Mouse (Mus musculus) adrenal gland, postnatal 4 days (tissue): ENCODE data around the gene Kbtbd12. TPM values are rescaled to one million over a fixed set of nuclear protein-coding genes. Genes with fewer than 3 reads are reported as not detected.

Experiments used
- DNase-seq, 2 experiments: peaks; one replicate each; pipeline ENCODE4 v3.0.0; 2021 to 2022; ENCODE audit warnings: low spot score in 2 of 2, mixed read lengths in 2 of 2
- total RNA-seq, 2 experiments: library from RNA; stranded (reverse); gene quantifications; 2 replicates each; pipeline ENCODE4 v1.2.3; 2021

The Kbtbd12 gene
- total RNA-seq, 2 experiments from 2014 or later = 0.45 to 1.3 TPM

DNA sequence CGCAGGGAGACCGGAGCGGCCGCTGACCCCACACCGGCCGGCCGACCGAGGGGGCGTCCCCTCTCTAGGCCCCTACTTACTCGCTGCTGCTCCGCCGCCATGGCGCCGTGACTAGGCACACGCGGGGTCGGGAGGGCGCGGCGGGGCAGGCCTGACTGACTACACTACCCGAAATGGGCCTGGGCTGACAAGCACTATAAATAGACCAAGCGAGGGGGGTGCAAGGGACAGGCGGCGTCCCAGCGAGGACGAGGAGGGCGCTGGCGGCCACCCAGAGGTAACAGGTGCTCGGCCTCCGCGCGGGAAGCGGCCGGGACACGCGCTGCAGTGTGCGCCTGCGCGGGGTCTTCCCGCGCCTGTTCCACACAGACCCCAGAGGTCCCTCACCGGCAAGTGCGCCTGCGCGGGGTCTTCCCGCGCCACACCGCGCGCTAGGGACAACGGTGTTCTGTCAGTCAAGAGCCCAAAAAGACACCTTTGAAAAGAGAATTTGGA is 10.4 kb downstream of the Kbtbd12 start:
- DNase-seq = peak; percentile 9 to 21

DNA sequence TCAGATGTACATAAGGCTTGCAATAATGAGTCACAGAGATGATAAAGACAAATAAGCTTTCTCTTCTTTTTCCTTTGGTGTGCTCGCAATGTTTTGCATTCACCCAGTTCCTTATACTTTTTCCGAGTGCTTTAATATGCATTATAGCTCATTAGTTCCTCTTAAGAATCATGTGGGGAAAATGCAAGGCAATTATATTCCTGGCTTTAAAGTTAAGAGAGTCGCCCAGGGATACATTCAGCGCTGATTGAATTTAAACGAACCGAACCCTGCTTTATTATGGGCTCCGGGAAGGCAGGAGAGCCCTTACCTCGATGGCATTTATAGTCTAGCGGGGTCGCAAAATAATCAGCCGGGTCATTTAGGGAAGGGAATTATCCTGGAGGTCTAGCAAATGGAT is 10.8 kb downstream of the Kbtbd12 start:
- DNase-seq = no peak

DNA sequence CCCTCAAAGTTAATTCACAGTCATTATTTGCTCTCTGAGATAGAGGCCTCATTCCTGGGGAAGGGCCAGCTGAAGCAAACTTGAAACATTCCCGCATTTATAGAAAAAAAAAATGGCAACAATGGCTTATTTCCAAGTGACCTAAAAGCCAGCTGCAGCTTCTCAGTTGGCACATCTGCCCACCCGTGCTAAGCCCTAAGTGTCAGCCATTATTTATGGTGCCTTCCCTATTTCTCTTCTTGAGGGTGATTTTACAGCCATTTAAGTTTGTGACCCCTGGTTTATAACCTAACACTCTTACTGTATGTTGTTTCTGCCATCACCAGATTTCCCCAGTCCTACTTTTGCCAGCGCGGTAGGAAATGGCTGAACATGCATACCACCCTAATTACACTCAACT is 11.3 kb downstream of the Kbtbd12 start:
- DNase-seq = no peak

DNA sequence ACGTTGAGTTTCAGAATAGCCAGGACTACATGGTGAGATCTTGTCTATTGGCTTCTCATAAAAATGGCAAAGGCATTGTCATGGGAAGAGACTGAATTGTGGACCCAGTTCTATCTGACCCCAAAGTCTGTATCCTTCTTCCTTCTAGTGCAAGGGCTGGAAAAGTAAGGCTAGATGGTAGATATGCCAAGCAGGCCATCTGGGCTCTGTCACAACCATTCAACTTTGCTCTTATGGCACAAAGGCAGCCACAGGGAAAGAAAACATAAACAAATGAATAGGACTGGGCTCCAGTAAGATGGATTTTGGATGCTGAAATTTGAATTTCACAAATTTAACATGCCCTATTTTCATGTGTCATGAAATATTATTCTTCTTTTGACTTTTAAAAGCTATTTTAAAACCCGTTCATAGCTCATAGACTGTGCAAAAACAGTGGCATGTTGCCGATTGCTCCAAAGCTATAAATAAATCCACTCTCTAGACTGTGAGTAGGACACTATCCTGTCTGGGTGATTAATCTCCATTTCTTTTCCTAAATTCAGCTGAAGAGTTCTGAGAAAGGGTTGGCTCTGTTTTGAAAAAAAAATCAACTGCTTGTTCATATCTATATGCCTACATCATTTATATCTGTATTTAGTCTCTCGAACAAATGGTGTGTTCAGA is 15.8 kb downstream of the Kbtbd12 start:
- DNase-seq = no peak

DNA sequence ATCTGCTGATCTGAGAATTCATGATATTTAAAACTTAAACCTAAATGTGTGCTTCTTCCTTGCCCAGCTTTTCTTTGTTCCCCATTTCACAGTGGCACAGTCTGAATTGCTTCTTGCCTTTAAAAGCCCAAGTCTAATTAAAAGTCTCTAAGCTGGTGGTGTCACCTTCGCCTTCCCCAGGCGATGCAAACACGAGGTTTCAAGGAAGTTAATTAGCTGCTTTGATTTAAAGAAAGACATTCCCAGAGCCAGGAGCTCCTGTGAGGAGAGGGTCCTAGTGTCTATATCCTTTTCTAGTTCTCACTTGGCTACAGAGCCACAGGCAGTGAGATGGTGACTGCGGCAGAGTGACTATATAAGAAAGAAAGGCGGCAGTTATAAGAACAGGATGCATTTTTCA is 18.2 kb downstream of the Kbtbd12 start:
- no peak for DNase-seq

DNA sequence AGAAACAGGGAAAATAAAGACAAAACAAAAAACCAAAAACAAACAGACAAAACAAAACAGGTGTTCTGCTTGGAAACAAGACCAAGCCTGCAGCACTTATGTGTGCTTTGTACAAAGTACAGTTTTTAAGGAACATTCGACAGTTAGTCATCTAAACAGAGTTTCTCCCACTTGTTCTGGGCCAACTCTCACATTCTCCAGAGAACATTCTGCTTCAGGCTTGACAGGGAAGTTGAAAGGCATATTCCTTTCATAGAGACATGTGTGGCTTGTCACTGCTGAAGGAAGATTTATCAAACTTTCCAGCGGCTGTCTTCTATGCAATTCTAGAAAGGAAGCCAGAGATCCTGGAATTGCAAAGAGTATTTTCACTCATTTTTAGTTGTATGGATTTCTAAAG is 22.4 kb downstream of the Kbtbd12 start:
- DNase-seq = no peak

DNA sequence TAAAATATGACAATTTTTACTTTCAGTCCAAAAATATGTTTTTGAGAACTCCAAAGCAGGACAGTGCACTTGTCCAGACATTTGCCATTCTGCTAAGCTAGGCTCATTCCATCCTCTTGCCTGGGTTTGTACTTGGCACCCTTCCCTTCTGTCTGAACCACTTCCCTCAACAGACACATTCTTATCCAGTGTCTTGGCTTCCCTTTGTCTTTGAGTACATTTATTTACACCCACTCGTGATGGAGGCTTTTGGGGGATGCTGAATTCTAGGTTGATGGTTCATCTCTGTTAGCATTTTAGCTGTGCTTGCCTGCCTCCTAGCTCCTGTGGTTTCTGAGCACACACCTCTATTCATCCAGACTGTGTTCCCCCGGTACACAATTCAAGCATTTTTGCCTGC is 31.3 kb downstream of the Kbtbd12 start:
- DNase-seq = no peak

DNA sequence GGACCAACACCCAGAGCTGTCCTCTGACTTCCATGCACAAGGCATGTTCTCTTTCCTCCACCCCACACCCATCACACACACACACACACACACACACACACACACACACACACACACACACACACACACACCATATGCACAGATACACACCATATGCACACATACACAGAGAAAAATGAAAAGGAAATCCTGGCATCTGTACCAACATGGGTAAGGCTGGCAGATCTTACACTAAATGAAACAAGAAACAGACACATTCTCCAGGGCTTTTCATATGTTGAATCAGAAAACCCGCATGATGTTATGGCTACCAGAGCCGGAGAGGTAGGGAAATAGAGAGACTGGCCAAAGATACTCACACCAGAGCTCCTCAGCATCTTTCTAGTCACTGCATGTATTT is 32.0 kb downstream of the Kbtbd12 start:
- no peak for DNase-seq

DNA sequence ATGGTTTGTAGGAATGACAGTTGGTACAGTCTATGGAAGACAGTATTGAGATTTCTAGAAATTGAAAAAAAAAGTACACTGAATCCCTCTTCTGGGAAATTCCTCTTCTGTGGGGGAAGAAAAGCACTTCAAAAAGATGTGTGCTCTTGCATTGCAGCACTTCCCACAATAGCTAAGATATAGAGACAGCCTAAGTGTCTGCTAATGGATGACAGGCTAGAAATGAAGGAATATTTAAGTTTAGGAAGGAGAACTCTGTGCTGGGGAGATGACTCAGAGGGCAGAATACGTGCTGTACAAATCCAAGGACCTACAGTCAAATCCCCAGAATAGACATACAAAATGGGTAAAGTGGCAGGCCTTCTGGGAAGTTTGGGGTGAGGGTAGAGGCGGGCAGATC is 32.5 kb downstream of the Kbtbd12 start:
- DNase-seq = no peak

DNA sequence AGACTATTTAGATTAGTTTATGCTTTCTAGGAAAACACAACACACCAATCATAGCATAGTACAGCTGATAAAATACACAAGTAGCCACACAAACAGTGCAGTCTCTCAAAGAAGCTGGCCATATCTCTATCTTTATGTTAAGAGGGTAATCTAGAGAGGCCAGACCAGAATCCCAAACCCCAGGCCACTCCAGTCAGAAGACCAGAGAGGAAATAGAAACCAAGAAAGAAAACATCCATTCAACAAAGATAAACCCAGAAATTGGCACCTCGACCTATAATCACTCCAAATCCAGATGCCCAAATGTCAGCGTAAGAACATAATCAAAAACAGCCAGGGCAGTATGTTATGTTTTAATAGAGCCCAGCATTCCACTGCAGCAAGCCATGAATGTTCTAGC is 41.6 kb downstream of the Kbtbd12 start:
- DNase-seq = no peak

DNA sequence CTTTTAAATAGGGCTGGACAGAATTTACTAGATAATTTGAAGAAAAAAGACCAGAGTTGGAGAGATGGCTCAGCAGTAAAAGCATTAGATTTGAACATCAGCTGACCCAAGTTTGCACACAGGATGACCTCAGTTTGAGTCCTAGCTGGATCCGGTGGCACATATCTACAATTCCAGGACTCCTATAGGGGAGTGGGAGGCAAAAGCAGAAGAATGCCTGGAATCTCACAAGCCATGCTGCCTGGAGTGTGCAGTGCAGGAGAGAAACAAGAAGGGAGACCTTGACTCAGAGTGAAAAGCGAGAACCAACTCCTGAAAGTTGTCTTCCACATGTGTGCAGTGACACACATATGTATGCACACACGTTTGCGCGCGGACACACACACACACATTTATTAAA is 45.4 kb downstream of the Kbtbd12 start:
- DNase-seq = no peak

DNA sequence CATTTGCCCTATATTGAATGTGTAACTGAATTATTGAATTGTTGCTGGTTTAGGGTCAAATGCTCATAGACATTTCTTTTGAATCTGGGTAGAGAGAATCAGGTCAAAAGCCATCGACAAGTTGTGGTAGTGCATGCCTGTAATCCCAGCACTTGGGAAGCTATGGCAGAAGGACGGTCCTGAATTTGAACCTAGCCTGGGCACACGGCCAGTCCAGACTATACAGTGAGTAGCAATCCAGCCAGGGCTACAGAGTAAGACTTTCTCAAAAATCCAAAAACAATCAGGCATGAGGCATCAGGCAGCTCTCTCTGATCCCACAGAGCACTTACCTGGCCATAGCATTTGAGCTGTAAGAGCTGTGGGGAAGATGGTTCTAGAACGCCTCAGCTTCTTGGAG is 47.5 kb downstream of the Kbtbd12 start:
- DNase-seq = no peak

DNA sequence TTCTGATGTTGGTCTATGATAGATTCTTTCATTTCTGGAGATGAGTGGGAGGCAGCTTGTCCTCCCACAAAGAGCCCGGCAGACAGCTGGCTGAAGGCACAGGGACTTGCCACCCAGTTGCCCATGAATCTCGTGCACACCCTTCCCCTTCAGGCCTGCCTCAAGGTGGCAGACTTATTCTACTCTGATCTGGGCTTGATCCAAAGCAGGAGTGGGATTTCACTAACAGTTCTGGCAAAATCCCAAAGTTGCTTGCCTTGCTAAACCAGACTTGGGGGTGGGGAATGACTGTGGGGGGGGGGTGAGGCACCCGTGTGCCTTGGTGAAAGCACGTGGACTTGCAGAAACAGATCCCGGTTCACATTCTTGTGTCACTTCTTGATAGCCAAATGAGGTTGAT is 48.2 kb downstream of the Kbtbd12 start:
- DNase-seq = no peak

DNA sequence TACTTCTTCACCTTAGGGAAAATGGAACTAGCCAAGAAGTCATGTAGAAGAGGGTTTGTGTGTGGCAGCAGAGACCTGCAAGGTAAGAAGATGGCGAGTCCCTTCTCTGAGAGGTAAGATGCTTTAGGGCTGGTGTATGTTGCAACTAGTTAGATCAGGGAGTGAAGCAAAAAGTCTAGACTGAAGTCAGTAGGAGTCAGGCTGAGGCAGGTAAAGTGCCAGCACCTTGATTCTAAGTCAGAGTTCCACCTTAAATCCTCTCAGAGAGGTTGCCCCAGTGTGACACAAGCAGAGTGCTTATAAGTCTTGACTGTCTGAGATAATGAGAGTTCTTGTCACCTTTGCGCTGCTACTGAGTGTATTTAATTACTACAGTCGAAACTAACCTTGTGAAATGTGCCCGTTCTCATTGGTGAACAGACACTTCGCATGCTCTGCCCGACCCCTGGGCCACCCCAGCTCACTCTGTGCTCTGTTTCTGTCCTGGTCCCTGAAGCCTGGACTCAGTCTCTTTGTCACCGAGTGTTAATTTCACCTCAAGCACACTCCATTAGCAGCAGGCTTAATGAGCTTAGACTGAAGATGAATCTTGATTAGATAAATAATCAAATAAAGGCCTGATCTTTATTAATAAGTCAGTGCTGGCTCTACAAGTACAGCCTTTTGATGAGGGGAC is 49.0 kb downstream of the Kbtbd12 start:
- DNase-seq = no peak

DNA sequence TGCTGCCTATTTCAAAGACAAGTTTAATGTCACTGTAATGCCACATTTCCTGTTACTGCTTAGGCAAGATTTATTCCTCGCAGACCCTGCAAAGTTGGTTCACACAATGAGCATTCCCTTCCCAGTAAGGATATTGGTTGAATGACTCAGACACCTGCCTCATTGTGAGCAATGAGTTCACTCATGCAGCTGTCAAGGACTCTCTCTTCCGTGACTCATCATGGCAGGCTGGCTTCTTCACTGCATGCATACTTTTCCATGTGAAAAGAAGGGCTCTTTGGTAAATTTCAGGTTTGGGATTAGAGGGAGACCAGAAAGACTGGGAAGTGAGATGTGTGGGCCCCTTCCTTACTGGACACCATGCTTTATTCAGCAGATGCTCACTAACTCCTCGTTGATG is 50.7 kb downstream of the Kbtbd12 start:
- no peak for DNase-seq

DNA sequence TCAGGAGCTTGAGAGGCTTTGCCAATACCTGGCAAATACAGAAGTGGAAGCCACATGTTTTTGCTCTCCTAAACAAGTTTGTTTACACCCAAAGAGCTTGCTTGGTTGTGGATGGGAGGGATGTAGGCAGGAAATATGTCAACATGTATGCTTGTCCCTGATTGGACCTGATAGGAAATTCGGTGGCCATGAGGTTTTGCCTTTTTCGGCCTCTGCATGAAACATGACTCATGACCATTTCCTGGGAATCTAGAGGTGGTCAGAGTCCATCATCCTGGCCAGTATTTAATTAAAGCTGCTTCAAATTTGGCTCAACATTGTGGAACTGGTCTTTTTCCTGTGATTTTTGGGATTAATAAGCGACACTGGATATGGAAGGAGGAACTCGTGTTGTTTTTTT is 53.8 kb downstream of the Kbtbd12 start:
- DNase-seq = no peak

DNA sequence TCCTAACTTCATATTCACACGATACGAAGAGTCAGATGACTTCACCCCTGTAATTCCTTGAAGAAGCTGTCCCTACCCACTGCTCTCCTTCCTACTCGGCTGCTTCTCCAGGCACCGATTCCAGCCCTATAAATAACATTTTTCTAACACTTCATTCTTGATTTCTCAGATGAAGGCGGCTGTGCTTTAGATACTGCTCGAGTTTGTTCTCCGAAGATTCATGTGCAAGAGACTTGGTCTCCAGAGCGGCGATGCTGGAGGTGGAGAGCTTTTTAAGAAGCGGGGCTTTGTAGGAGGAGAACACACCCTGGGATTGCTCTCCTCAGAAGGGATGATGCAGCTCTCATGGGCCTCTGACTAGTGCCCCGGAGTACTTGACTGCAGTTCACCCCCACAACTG is 61.3 kb downstream of the Kbtbd12 start:
- DNase-seq = no peak

DNA sequence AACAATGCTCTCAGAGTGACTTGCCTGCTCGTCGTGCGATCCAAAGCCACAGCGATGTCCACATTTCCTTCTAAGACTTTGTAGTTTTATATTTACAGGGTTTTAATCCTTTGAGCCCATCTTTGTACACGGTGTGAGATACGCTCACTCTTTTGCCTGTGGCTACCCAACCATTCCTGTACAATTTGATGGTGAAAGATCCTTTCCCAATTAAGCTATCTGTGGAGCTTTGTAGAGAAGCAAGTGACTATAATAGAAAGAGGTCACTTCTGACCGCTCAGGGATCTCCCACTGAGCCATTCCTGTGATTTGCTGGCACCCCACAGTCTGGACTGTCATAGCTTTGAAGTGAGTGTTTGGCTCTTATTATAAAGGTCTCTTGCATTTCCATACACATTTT is 71.1 kb downstream of the Kbtbd12 start:
- DNase-seq = no peak

DNA sequence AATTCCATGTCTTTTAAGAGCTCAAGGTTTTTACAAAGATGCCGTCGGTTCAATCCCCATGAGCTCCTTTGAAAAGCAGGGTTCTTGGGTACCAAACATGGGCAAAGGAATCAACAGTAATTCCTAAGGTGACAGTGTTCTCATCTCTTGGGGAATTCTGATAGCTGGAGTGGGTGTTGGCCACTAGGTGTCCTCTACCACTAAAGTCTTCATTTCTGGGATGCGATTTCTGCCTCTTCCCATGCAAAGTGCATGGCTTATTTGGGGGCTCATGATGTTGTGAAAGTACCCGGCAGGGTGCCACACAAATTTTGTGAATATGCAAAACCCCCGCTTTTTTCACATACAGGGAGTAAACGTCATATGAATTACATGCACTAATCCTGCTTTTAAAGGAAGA is 72.7 kb downstream of the Kbtbd12 start:
- DNase-seq = no peak

DNA sequence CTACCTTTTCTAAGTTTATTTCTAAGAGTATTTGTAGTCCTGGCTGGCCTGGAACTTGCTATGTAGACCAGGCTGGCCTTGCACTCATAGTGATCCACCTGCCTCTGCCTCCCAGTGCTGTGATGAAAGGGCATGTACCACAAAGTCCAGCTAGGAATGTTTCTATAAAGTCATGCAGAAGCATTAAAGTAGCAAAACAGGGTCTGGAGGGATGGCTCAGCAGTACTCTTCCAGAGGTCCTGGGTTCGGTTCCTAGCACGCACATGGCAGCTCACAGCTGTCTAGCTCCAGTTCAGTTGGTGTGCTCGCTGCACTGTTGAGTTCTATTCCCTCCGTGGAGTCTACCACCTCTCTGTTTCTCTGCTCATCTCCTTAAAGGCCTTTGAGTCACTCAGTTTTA is 77.6 kb downstream of the Kbtbd12 start:
- no peak for DNase-seq

DNA sequence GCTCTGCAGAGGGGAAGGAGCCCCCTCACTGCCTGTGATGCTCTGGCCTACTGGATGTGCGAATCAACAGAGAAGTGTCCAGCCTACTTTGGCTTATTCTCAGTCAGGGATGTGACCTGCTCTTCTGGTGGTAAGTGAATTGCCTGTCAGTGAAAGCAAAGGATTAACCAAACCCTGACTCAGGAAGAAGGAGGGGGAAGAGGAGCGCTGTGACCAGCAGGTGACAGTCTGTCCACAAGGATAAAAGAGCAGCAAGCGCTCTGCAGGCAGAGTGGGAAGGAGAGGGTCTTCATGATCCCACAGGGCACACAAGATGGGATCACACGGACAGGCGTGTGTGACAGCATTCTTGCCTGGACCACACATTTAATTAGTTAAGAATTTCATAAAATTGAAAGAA is 78.1 kb downstream of the Kbtbd12 start:
- no peak for DNase-seq

DNA sequence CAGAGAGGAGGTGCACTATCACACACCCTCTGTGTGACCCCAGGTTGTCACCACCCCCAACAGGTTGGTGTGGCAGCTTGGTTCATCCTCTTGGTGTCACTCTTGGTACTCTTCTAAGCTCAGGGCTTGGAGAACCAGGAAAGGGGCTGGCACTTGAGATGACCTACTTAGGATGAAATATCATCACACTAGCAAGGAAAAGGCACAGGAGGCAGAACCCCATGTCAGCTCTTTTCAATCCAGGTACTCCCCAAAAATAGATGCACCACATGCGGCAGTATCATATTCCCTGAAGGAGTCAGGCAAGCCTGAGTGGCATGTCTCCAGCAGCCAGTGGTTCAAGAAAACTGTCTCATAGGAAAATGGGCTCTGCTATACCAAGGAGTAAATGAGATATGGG is 79.7 kb downstream of the Kbtbd12 start:
- DNase-seq = no peak

DNA sequence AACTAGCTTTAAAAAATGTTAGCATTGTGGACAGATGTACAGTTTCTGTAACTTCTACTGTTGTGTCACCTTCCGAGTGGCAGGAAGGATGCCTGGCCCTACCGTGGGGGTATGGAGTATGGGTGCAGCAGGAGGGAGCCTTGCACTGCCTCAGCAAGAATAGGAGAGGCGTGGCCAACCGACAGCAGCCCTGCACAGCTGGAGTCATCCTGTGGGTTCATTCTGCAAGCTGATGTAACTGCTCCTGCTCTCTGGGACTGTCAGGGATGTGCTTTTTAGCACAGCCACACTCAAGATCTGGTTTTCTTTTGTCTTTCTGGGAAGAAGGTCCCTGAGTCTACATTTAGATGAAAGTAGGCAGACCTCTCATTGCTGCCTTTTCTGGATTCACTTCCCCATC is 80.2 kb downstream of the Kbtbd12 start:
- no peak for DNase-seq
